Mouse (Mus musculus): ENCODE measurements around the gene Mctp2.

The Mctp2 gene

DNA sequence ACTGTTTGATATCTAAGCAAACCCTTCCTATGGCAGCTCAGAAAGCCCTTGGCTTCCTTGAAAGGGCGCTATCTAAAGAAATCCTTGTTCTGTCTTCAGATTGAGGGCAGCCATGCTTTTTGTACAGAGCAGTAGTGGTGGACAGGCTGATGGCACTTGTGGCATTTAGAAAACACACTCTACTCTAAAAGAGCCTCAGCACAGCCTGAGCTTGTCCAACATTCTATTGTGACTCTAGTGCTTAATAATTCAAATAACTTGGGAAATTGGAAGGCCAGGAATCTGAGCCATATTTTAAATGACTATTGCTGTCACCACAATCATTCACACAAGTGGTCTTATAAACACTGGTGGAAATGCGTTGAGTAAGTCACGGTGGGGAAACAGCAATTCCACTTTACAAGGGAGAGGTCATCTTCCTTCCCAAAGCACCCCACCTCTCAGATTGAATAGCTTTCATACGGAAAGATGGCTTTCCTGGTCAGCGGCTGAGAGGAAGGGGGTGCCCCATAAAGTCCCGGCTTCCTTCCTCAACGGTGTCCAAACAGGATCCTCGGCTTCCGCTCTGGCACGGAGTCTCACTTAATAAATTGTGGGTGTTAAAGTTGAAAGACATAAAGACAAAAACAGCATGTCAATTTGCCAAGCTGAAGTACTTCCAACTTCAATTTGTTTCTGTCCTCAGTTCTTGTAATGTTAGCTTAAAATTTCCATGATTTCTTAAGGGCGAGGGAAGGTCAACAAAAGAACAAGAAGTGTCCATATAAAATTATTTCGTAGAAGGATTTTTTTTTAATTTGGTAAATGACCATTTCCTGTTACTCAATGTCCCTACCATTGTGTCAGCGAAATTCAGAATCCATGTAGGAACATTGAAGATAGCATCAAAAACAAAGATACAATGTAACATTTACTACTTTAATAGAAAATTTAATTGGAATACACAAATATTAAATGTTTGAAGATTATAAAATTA lies 140.4 kb downstream of the Mctp2 start:
- no peak for DNase-seq (ENCODE audit: low spot score)

DNA sequence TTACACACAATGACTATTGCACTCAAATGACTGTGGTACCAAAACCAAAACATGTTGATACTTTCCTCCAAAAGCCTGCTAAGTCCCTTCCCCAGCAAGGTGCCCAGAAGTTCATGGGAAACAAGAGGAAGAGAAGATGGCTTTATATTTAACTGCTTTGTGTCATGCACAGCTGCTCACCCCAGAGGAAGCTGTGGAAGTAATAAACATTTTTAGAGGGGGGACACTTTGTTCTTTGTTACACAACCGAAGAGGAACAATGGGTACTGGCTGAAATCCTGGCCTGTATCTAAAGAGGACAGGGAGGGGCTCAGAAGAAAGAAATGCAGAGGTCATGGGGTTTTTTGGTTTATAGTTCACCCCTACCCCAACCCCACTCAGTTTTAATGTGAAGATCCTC lies 144.2 kb downstream of the Mctp2 start:
- no peak for DNase-seq (ENCODE audit: low spot score)

DNA sequence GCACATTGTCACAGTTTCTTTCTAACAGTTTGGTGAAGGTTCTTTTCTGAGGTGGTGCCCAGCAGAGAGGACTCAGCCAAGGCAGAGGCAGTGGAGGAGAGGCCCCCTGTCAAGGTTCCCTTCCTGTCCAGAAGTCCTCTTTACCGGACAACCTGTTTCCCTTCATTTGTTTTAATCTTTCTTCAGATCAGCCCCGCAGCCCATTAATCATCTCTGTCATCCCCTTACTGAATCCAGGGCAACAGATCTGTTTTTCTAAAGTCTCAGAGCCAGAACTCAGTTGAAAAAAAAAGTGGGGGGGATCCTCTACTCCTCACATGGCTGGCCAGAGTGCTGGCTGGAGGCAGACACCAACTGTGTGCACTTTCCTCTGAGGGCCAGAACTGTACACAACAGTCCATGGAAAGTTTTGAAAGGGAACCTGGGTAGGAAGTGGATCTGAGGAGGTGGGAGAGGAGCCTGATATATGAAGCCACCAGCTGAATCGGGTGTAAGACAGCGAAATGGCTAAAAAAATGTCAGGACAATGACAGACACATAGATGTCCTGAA lies 146.8 kb downstream of the Mctp2 start:
- no peak for DNase-seq (ENCODE audit: low spot score)

DNA sequence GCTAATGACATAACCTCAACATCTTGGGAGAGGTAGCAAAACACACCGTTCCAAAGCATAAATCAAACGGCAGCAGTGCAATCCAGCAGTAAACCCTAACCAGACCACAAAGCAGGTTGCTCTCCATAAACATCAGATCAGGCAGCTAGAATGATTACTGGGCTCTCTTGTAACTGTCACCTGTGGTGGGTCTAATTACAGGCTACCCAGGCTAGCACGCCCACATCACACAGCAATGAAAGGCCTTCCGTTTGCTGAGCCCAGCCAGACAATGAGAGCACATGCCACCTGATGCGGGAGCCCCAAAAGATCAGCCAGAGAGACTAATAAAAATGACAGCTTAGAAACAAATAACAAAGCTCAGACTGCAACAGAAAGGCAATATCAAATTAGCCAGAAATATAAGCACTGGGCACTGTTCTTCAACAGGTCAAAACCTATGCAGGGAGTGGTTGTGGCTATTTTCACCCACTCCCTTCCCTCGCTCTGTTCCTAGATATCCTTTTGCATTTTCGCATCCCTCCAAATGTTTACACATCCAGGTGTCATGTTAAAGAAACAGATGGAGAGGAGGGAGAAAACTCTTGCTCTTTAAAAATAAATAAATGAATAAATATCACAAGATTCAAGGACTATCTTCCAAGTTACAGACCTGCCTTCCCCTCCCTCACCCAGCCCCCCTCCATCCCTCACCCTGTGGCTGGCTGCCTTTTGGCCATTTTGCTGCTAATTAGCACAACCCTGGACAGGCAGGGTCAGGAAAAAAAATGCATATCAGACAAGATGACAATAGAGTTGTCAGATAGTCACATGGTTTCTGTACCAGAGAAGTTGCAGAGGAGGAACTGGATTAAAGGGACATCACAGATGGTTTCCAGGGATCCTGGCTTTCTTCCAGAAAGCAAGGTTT lies 155.4 kb downstream of the Mctp2 start:
- DNase-seq (ENCODE audit: low spot score): no peak

DNA sequence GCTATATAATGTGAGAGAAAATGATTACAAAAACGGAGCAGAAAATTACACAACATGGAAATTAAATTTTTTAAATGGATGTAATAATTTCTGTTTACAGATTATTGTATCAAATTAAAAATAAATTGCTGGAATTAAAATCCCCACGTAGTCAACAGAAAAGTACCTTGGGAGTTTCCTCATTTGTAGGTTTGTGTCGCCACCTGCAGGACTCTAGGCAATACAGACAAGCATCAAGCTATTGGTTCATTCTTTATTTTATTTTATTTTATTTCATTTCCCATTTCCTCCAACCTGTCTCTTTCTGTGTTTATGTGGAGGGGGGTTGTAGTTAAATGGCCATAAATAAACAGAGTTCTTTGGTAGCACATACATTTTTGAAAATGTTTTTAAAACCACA lies 157.3 kb downstream of the Mctp2 start:
- peak; percentile 21 for DNase-seq (ENCODE audit: low spot score)

DNA sequence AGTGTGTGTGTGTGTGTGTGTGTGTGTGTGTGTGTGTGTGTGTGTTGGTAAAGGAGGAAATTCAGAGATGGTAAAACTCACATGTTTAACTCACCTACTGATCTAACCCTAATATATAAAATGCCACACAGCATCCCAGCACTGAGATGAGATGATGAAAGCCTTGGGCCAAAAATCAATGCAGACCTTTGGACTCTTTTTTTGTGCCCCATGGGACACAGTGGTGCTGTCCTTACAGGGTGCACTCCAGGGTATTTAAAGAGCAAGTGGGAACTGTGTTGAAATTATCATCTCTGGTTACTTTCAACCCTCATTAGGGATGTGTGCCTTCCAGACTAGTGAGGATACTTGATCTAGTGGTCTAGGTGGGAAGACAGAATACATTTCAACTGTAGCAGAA lies 159.6 kb downstream of the Mctp2 start:
- no peak for DNase-seq (ENCODE audit: low spot score)

DNA sequence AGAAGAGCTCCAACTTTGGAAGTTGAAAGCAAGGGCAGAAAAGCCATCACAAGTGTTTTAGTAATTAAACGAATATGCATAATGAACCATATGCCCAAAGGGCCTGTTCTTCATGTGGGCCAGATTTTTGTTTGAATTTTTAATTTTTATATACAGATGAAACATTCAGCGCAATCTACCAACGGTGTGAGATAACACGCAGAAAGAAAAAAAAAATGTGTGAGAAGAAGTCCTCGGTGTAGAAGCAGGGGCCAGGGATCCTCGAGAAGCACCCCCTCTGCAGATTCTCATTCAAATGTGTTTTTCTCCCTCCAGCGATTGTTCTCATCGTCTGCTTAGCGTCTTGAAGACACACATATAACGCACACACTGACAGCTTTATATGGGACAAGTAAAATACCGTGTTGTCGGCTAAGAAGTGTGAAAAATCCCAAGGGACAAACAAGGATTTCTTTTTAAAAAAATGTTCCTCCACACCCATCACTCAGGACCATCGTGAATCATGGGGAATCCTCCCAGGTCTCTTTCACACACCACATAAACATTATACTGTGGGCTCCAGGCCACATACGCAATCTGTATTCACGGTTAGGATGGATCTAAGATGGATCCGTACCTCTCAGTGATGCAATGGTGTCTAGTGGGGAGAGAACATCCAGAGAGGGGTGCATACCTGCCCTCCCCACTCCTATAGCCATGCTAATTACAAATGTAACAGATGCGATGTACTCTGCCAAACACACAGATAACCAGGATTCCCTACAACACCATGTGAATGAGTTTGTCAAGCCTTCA lies 160.5 kb downstream of the Mctp2 start:
- DNase-seq (ENCODE audit: low spot score): no peak

DNA sequence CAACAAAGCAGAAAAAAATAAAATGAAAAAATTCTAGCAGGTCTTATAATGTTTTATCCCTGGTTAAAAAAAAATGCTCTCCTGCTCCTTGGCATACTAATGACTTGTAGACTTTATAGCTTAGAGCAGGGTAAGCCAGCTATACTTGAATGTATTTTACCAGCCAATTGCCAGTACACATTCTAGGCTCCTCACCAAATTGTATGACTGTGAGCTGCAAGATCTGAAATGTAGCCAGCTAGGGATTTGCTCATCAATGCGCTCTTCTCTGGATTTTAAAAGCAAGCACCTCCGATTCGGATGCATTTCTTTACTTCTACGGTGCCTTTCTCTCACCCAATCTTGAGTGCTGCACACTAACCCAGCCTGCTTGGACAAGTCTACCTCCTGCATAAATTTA lies 167.7 kb downstream of the Mctp2 start:
- DNase-seq (ENCODE audit: low spot score): no peak

DNA sequence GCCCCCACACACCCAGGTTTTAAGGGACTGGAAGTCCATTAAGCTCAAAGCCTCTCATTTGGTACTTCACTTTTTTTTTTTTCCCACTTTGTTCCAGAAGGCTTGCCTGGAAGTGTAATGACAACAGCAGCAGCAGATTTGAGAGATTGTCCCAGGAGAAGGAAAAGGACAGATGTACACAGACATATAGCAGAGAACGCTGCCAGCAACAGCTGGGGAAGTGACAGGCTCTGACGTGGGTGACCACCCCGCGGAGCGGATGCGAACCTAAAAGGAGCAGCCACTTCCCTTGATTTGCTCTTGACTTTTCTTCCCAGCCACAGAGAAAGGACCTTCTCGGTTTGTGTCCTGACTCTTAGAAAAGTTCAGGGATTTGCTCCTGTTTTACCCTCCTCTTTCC lies 185.4 kb downstream of the Mctp2 start:
- no peak for DNase-seq (ENCODE audit: low spot score)

DNA sequence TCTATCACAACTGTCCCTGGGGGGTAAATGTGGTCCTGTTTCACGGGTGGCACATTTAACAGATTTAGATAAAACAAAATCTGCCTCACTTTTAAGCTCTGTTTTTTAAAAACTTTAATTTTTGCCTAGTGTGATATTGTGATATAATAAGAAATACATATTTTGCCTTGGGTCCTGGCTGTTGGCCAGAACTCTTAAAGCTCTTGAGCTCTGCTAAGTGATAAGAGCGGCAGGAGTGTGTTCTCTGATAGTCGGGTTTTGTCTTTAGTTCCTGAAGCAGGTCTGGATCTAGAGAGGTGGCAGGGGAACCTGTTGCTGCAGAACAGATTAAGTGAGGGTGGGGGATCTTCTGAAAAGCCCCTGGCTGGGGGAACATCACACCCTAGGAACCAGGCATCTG lies 186.7 kb downstream of the Mctp2 start:
- DNase-seq (ENCODE audit: low spot score): no peak

DNA sequence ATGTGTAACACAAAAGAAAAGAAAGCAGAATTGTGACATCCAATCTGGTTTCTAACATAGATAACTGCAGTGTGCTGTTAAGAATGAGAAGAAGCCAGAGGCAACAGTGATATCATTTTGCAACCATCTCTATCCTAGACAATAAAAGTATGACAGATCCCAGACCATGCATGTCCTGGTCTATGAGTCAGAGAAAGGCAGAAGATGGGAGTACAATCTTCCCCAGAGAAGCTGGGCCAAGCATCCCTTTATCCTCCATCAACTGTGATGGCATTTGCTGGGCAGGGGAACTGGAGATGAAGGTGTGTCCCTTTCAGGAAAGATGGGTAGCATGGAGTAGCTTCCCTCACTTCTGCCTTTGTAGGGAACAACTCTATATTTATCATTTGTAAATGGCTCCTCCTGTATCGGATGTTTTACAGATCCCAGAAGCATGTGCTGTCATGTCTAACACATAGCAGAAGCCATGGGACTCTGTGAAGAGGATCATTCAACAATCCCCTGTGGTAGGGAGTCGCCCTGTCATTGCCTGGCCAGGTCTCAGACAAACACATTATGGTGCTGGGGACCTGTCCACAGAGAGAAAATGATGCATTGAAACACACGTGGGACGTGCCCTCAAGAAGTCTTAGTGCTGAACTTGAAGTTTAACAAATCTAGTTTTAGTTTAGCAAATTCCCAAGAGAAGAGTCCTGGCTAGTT lies 188.9 kb downstream of the Mctp2 start:
- DNase-seq (ENCODE audit: low spot score): no peak

DNA sequence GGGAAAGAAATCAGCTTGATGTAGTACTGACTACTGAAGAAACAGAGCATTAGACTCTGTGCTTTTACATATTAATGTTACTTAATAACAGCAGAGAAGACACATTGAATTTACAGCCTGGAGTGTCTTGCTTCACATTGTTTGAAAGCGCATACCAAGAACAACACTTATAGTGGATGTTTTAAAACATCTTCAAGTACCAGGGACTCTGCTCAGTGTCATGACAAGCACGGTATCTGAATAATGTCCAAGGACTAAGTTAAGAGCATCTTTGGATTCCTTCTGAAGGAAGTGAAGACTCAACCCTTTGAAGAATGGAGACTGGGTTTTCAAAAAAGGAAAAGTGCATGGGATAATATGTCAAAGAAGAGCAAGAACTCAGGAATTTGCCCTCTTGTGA lies 191.3 kb downstream of the Mctp2 start:
- DNase-seq (ENCODE audit: low spot score): no peak

DNA sequence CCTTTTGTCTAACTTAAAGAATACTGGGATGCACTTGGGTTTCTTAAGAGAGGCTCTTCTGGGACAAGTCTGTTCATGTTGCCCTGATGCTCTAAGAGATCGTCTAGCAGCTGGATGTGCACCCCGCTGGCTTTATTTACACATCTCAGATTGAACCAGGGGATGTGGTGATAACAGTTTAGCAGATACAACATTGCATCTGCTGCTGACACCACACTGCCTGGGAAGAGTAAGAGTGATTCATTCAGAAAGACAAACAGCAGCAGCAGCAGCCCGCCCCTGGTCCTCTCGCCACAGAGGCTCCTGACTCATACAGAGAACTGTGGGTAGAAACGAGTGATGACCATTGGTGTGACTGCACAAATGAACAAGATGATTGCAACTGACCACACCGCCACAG lies 195.8 kb downstream of the Mctp2 start:
- DNase-seq (ENCODE audit: low spot score): no peak

DNA sequence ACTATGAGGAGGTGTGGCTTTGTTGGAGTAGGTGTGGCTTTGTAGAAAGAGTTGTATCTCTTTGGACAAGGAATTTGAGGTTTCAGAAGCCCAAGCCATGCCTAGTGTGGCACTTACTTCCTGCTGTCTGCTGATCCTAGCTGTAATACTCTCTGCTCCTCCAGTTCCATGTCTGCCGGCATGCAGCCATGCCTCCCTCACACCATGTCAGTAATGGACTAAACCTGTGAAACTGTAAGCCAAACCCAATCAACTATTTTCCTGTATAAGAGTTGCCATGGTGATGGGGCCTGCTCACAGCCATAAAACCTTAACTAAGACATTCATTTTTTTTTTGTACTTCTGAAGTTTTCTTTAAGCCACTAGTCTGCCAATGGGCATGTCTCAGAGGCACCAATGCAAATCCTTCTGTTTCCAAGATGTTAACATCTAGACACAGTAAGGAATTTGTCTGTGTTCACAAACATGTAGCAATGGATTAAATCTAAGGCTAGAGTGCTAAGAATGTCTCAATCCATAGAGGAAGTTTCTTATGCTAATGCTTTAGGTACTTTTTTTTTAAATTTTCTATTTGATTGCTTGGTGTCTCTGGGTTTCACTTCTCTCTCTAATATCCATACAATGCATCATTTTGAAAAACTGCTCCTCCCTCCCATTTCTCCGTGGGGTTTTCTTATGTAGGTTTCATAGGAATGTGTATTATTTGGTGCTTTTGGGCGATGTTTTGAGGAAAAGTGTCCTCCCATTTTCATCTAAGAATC lies 197.6 kb downstream of the Mctp2 start:
- no peak for DNase-seq (ENCODE audit: low spot score)

DNA sequence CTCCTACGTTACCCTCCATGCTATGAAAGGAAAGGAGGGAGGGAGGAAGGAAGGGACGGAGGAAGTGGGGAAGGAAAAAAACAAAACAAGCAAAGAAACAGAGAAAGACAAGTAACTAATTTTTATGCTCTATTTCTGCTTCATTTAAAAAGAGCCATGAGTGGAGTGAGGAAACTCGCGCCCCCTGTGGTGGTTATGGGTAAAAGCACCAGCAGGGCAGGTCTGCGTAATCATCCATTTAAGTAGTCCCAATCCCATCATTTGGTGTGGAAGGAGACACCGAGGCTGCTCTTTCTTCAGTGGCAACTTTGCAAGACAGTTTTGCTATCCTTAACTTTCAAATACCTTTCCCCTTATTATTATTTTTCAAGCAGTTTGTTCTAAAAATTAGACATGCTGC lies 202.2 kb downstream of the Mctp2 start:
- no peak for DNase-seq (ENCODE audit: low spot score)

DNA sequence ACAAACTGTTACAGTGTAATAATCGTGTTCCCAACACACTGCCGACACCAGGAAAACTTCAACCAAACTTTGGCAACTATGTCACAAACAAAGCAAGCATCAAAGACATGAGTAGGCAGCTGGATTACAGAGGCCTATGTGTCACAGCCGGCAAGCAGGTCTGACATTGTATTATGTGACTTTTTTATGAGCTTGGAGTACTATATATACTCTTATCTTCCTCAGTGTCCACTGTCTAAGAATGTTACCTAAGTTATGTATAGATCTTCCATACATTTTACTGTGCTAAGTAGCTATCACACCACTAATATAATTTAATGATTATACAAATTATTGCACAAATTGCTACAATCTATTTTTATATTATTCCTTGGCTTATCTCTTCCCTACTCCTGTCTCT lies 202.8 kb downstream of the Mctp2 start:
- no peak for DNase-seq (ENCODE audit: low spot score)

DNA sequence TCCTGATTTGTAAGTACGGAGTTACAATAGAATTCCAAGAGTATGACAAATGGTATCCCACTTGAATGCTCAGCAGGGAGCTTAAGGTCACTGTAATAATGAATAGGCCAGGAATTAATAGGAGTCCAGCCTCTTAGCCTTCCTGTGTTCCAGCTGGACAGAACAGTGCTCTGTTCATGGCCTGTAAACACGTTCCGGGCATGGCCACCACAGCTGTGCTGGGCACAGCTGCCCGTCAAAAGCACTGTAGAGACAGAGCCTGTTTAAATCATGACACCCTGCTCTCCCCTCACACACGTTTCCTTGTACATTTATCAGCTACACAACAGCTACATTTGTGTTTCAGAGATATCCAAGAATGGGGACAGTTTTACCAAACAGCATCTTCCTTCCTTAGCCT lies 205.7 kb downstream of the Mctp2 start:
- no peak for DNase-seq (ENCODE audit: low spot score)

DNA sequence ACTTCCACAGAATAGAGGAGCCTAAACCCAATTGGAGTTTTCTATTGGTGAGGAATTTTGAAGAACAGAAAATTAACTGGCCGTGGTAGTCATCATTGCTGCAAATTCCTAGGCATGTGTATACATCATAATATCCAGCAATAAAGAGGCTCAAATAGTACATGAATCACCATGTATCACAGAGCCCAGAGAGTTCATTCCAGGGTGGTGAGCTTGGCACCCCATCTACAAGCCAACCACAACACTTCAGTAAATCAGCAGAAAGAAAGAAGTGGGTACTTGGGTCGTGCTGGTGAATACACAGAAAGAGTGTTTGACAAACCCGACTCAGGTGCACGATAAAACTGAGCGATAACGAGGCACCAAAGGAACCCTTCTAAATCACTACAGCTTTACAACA lies 207.8 kb downstream of the Mctp2 start:
- no peak for DNase-seq (ENCODE audit: low spot score)

DNA sequence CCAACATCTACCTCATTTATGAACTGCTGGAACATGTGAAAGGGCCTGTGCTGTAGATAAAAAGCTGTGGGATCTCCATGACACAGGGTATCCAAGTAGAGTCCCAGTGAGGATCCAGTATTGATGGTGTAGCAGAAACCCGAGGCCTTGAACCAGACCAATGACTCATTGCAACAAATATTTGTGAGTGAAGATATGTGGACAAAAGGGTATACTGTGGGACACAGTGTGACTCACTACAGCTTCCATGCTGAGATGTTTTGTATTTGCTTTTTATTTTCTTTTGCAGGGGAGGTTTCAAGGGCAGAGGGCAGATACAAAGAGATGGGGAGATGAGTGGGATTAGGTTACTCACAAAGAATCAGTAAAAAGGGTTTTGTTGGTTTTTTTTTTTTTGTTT lies 209.4 kb downstream of the Mctp2 start:
- DNase-seq (ENCODE audit: low spot score): no peak

DNA sequence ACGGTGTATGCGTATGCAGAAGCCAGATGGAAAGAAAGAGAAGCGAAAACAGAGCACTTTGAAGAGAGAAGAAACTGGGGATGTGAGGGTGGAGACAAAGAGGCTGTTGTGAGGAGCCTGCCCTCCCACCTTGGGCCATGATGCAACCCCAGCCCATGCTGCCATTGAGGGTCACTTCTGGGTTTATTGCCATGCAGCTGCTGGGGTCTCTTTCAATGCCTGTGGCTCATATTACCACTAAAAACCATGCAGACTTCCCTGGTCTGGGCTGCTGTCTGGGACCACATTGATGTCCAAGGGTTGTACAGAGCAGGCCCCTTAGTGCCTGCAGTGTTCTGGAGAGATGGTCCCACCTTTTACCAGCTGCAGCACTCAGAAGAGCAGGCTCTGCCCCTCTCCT lies 210.0 kb downstream of the Mctp2 start:
- DNase-seq (ENCODE audit: low spot score): no peak
